Mouse (Mus musculus): Measurements from ENCODE around the gene Vmn1r233. TPM values are rescaled to one million over a fixed set of nuclear protein-coding genes. Genes with fewer than 3 reads are reported as not detected.

Gene Vmn1r233
- not detected for polyA plus RNA-seq (2012; fragmentation: generic; extraction: Trizol)
- long read RNA-seq, experiment 1: 0 reads
- long read RNA-seq, experiment 2: 0 reads

DNA sequence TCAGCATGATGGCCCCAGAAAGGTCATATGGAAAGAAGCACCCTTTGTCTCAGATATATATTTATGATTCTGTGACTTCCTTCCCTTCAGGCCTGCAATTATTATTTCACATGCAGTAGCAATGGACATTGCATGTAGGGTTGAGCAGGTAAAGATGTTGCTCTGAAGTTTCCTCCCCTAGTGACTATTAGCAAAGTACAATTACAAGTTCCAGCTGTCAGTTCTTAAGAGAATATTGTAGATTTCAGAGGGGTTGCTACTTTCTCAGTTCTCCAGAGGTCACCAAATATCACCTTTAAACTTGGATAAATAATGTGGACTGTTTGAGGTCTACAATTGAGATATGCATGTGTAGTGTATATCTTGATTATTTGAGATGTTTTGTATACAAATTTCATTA, at the start of gene Vmn1r233:
Gene Vmn1r233, minus strand, starts transcription at position 101 of the 400 bp plus-strand sequence.
- Histone ChIP-seq H3ac (ENCODE audit: control insufficient read depth, insufficient read length, low read depth) (no peak within 1 kb of the TSS), H3K27me3 (ENCODE audit: control insufficient read depth, insufficient read depth, insufficient read length) (no peaks in the 10 kb centered on the region), H3K79me3 (ENCODE audit: low read depth) (no peaks in the 10 kb centered on the region), H3K36me3 (ENCODE audit: control insufficient read depth, insufficient read depth) (no peaks in the 10 kb centered on the region), H3K79me2 (ENCODE audit: control insufficient read depth, insufficient read depth) (no peaks in the 10 kb centered on the region), H3K4me3 (ENCODE audit: insufficient read depth, poor library complexity, severe bottlenecking) (no peak within 1 kb of the TSS)
- TF ChIP-seq CEBPB (IDR thresholded peaks at IDR 0.05; ENCODE audit: low read depth) (no peak), MYOD1 (IDR thresholded peaks at IDR 0.05; ENCODE audit: control insufficient read depth, insufficient read length, low read depth) (no peak), MAX (IDR thresholded peaks at IDR 0.05) (no peak), USF1 (IDR thresholded peaks at IDR 0.05; ENCODE audit: low read depth) (no peak), FOSL1 (IDR thresholded peaks at IDR 0.05; ENCODE audit: insufficient read depth, low read length, poor library complexity, severe bottlenecking) (no peak), CTCF (IDR thresholded peaks at IDR 0.05; ENCODE audit: control insufficient read depth, insufficient read depth, insufficient read length) (no peak), MYOG (IDR thresholded peaks at IDR 0.05; ENCODE audit: control insufficient read depth, extremely low read depth, insufficient read length) (no peak)

DNA sequence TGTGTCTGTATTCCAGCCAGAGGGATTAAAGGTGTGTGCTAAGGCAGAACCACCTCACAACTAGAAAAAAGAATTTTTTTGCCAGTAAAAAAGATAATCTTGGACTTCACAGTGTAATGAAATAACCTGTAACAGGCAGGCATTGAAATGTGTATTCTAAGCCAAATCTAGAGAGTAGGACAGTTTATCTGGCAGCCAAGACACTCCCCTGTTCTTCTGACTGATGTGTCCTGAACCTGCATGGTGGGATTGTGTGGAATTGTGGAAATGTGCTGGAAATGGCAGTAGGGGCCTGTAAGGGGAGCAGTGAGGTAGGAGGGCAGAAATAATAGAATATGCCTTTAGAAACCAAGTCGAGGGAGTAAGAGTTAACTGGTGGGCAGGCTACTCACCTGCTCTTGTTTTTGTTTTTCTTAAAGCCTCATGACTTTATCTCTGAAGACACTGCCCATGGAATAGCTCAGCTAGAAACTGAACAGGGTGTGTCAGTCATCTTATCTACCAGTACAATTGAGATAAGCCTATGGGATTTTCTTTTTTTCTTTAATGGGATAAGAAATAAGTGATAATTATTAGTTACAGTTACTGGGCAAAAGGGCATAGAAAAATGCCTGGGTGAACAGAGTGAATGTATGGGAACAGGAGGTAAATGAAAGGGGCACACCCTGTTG, 22.3 kb upstream of the Vmn1r233 start:
- no peaks in the 10 kb centered on the region for H3K27me3 ChIP-seq (ENCODE audit: control insufficient read depth, insufficient read depth, insufficient read length)
- no peak overlapping the region for H3ac ChIP-seq (ENCODE audit: control insufficient read depth, insufficient read length, low read depth)
- H3K36me3 ChIP-seq (ENCODE audit: control insufficient read depth, insufficient read depth): peaks cover 94% of the 10 kb centered on the region
- peaks cover 4% of the 10 kb centered on the region for H3K79me2 ChIP-seq (ENCODE audit: control insufficient read depth, insufficient read depth)
- H3K79me3 ChIP-seq (ENCODE audit: low read depth): peaks cover 15% of the 10 kb centered on the region
- H3K4me3 ChIP-seq (ENCODE audit: insufficient read depth, poor library complexity, severe bottlenecking): no peak overlapping the region
- TF ChIP-seq FOSL1 (IDR thresholded peaks at IDR 0.05; ENCODE audit: insufficient read depth, low read length, poor library complexity, severe bottlenecking) (no peak), CEBPB (IDR thresholded peaks at IDR 0.05; ENCODE audit: low read depth) (no peak), MAX (IDR thresholded peaks at IDR 0.05) (no peak), MYOG (IDR thresholded peaks at IDR 0.05; ENCODE audit: control insufficient read depth, extremely low read depth, insufficient read length) (no peak), MYOD1 (IDR thresholded peaks at IDR 0.05; ENCODE audit: control insufficient read depth, insufficient read length, low read depth) (no peak), CTCF (IDR thresholded peaks at IDR 0.05; ENCODE audit: control insufficient read depth, insufficient read depth, insufficient read length) (no peak), USF1 (IDR thresholded peaks at IDR 0.05; ENCODE audit: low read depth) (no peak)

DNA sequence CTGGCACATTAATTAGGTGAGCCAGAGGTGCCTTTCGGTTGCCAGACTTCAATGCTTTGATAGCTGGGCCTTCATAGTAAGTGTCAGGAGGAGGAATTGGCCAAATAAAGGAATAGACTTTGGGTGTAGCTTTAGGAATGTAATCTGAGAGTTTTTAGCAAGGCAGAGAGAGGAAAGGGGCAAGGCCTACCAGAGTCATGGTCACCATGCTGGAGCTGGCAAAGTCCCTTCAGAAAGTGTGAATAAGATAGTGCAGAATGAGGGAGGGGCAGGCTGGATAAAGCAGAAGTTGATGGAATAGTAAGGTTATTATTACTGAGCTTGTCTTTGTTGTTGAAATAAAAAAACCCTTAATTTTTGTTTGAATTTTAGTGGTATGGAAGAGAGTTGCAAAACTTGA, 13.5 kb upstream of the Vmn1r233 start:
- peaks cover 32% of the 10 kb centered on the region for H3K36me3 ChIP-seq (ENCODE audit: control insufficient read depth, insufficient read depth)
- peak overlapping the region; percentile 69 for H3K4me3 ChIP-seq (ENCODE audit: insufficient read depth, poor library complexity, severe bottlenecking)
- peak overlapping the region; percentile 85 for H3ac ChIP-seq (ENCODE audit: control insufficient read depth, insufficient read length, low read depth)
- TF ChIP-seq FOSL1 (IDR thresholded peaks at IDR 0.05; ENCODE audit: insufficient read depth, low read length, poor library complexity, severe bottlenecking): no peak
- TF ChIP-seq MYOG (IDR thresholded peaks at IDR 0.05; ENCODE audit: control insufficient read depth, extremely low read depth, insufficient read length): no peak
- TF ChIP-seq CEBPB (IDR thresholded peaks at IDR 0.05; ENCODE audit: low read depth): no peak
- TF ChIP-seq CTCF (IDR thresholded peaks at IDR 0.05; ENCODE audit: control insufficient read depth, insufficient read depth, insufficient read length): no peak
- no peak for TF ChIP-seq MYOD1 (IDR thresholded peaks at IDR 0.05; ENCODE audit: control insufficient read depth, insufficient read length, low read depth)
- TF ChIP-seq MAX (IDR thresholded peaks at IDR 0.05): no peak
- TF ChIP-seq USF1 (IDR thresholded peaks at IDR 0.05; ENCODE audit: low read depth): no peak
- H3K27me3 ChIP-seq (ENCODE audit: control insufficient read depth, insufficient read depth, insufficient read length): no peaks in the 10 kb centered on the region
- peaks cover 40% of the 10 kb centered on the region for H3K79me2 ChIP-seq (ENCODE audit: control insufficient read depth, insufficient read depth)
- peaks cover 25% of the 10 kb centered on the region for H3K79me3 ChIP-seq (ENCODE audit: low read depth)

DNA sequence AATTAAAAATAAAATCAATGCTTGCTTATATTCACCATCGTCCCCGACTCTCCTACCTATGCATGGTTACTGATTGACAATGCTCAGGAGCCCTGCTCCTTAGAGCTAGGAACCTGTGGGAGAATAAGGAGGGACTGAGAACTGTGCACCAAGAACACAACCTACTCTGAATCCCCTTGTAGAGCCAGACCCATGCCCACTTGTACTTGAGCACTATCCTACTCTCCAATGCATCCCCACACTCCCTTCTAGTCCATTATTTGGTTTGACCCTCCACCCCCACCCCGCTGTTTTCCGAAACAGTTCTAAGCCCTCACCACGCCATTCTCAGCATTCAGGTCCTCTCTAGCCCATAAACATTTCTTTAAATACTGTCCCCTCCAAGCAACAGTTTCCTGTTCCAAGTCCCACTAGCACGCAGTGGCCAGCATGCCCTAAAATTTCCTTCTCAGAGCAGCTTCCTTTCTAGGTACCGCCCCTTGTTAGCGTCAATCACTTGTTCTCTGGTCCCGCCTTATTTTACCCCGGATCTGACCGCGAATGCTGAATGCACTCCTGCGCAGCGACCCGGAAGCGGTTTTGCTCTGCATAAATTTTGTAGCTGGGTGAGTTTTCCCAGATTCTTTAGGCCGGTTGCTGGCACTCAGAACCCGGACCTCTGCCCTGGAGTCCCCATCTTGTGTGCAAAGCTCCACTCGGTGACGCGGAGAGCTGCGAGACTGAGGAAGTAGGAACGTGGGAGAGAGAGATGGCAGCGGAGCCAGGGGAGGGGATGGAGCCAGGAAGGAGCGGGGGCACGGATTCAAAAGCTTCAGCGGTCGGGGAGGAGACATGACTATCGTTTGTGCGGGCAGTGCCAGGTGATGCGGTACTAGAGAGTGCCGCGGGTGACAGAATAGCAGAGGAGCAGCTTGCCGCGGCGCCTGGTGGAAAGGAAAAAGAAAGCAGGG, 12.4 kb upstream of the Vmn1r233 start, which contains the start of gene Zfp160:
Gene Zfp160, plus strand, starts transcription at position 522 of the 950 bp plus-strand sequence.
- Histone ChIP-seq H3K4me3 (ENCODE audit: insufficient read depth, poor library complexity, severe bottlenecking) (peak within 1 kb of the TSS; percentile 69), H3K36me3 (ENCODE audit: control insufficient read depth, insufficient read depth) (peaks cover 23% of the 10 kb centered on the region)
- TF ChIP-seq CEBPB (IDR thresholded peaks at IDR 0.05; ENCODE audit: low read depth) (no peak), MAX (IDR thresholded peaks at IDR 0.05) (peak; percentile 11)

DNA sequence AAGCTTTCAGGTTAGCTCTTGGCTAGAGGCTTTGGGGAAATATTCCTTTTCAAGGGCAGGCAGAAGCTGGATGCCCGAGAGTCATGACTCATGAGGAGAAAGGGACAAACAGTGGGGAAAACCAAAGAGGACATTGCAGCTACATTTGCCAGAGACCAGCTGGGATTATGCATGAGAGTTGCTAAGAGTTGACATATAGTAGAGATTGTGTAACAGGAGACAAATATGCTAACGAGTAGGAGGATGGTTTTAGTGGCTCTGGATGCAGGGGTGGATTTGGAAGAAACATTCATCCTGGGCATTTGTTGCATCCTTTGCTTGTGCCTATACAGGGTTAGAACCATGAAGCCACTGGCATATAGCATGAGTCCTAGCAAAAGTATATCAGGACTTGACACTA, 2.5 kb downstream of the Vmn1r233 start:
- Histone ChIP-seq H3ac (ENCODE audit: control insufficient read depth, insufficient read length, low read depth) (no peak overlapping the region), H3K27me3 (ENCODE audit: control insufficient read depth, insufficient read depth, insufficient read length) (no peaks in the 10 kb centered on the region), H3K36me3 (ENCODE audit: control insufficient read depth, insufficient read depth) (no peaks in the 10 kb centered on the region), H3K79me3 (ENCODE audit: low read depth) (no peaks in the 10 kb centered on the region), H3K4me3 (ENCODE audit: insufficient read depth, poor library complexity, severe bottlenecking) (no peak overlapping the region), H3K79me2 (ENCODE audit: control insufficient read depth, insufficient read depth) (no peaks in the 10 kb centered on the region)
- TF ChIP-seq MAX (IDR thresholded peaks at IDR 0.05): no peak
- TF ChIP-seq MYOG (IDR thresholded peaks at IDR 0.05; ENCODE audit: control insufficient read depth, extremely low read depth, insufficient read length): no peak
- TF ChIP-seq USF1 (IDR thresholded peaks at IDR 0.05; ENCODE audit: low read depth): no peak
- no peak for TF ChIP-seq CTCF (IDR thresholded peaks at IDR 0.05; ENCODE audit: control insufficient read depth, insufficient read depth, insufficient read length)
- no peak for TF ChIP-seq FOSL1 (IDR thresholded peaks at IDR 0.05; ENCODE audit: insufficient read depth, low read length, poor library complexity, severe bottlenecking)
- no peak for TF ChIP-seq CEBPB (IDR thresholded peaks at IDR 0.05; ENCODE audit: low read depth)
- no peak for TF ChIP-seq MYOD1 (IDR thresholded peaks at IDR 0.05; ENCODE audit: control insufficient read depth, insufficient read length, low read depth)

More for the DNA sequence above, 12.4 kb upstream of the Vmn1r233 start, which contains the start of gene Zfp160:
- no peaks in the 10 kb centered on the region for H3K27me3 ChIP-seq (ENCODE audit: control insufficient read depth, insufficient read depth, insufficient read length)
- H3ac ChIP-seq (ENCODE audit: control insufficient read depth, insufficient read length, low read depth): peak within 1 kb of the TSS; percentile 85
- peaks cover 40% of the 10 kb centered on the region for H3K79me2 ChIP-seq (ENCODE audit: control insufficient read depth, insufficient read depth)
- H3K79me3 ChIP-seq (ENCODE audit: low read depth): peaks cover 25% of the 10 kb centered on the region

Data from C2C12 (cell line).